25 mouse cellular contexts compared by ENCODE assay signal in the genomic region with DNA sequence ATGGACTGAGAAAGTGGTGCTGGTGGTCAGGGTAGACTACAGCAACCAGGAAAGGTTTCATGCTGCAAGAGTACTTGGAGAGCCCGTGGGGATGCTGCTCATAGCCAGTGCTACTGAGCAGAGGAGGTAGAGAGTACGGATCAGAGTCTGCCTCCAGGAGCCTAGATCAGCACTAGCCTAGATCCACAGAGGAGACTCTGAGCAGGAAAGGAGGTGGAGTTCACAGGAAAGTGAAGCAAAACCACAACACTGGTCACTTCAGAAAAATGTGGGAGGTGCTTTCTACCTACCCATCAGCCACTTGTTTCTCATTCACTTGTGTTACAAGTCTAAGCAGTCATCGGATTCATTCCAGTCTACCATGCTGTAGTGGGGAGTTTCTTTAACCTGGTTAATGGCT. TPM values are rescaled to one million over a fixed set of nuclear protein-coding genes. Genes with fewer than 3 reads are reported as not detected.
DNase-seq lines count a peak whose midpoint lies in the region; ATAC-seq and TF ChIP-seq lines count a peak whose summit lies in the region.
"Had no signal": no experiment of that assay in that cellular context is flagged by ENCODE, and none has a peak within 500 bp of the region (broad histone marks: within the 10 kb centered on the region; RNA-seq: fewer than 3 reads in every experiment).

No protein-coding gene starts in this region.

- no peak for TF ChIP-seq CTCF in testis, adult 2 months (IDR thresholded peaks at IDR 0.05; ENCODE audit: control insufficient read depth, insufficient read depth, insufficient replicate concordance, low read depth, low read length)

- H3K27me3 ChIP-seq in testis, adult 2 months (ENCODE audit: control insufficient read depth, insufficient read depth, low read length): no peaks in the 10 kb centered on the region
- no peaks in the 10 kb centered on the region for H3K27me3 ChIP-seq in erythroblast, embryonic 14.5 days (ENCODE audit: control insufficient read depth)
- no peaks in the 10 kb centered on the region for H3K27me3 ChIP-seq in liver, embryonic 15.5 days
- H3K27me3 ChIP-seq: CH12.LX; heart, embryonic 15.5 days; intestine, embryonic 15.5 days; stomach, embryonic 15.5 days had no signal

- ATAC-seq in liver, embryonic 15.5 days (ENCODE audit: insufficient read depth): no peak
- ATAC-seq: activated CD4-positive, CD25-positive, alpha-beta regulatory T cell, adult 4 months; forebrain, embryonic 16.5 days; hindbrain, embryonic 16.5 days; intestine, embryonic 15.5 days; midbrain, embryonic 16.5 days had no signal

- no peaks in the 10 kb centered on the region for H3K36me3 ChIP-seq in testis, adult 2 months (ENCODE audit: control insufficient read depth, insufficient read depth, low read length)
- no peaks in the 10 kb centered on the region for H3K36me3 ChIP-seq in erythroblast, embryonic 14.5 days (ENCODE audit: control insufficient read depth)
- H3K36me3 ChIP-seq in liver, embryonic 15.5 days (replicated peaks): no peaks in the 10 kb centered on the region
- H3K36me3 ChIP-seq: heart, embryonic 10.5 days; heart, embryonic 15.5 days; intestine, embryonic 15.5 days; midbrain, embryonic 10.5 days; stomach, embryonic 15.5 days had no signal

- no peak for DNase-seq in testis, postnatal 14 days (ENCODE audit: low spot score)
- DNase-seq in cerebellum, postnatal 10 days: no peak
- DNase-seq in kidney, adult 11 months: no peak
- DNase-seq in layer of hippocampus, adult 9-10 months (ENCODE audit: low spot score): no peak
- DNase-seq: cerebellum, adult 8-10 months; cerebellum, postnatal 36 days; kidney, postnatal 25 days; lung, embryonic 14.5 days; lung, postnatal 14 days; right cerebral cortex, postnatal 25 days; thymus, adult 18-20 months; thymus, postnatal 25 days had no signal

- 71% methylated on average over 3 of the region's 3 CpGs for WGBS in liver, embryonic 15.5 days (ENCODE audit: insufficient replicate concordance)

- no peak overlapping the region for H3K4me3 ChIP-seq in testis, adult 2 months (ENCODE audit: control insufficient read depth, low read depth, low read length)
- peak overlapping the region; percentile 3 for H3K4me3 ChIP-seq in erythroblast, embryonic 14.5 days (replicated peaks)
- no peak overlapping the region for H3K4me3 ChIP-seq in liver, embryonic 15.5 days (replicated peaks)
- H3K4me3 ChIP-seq: heart, embryonic 10.5 days; heart, embryonic 15.5 days; intestine, embryonic 15.5 days; midbrain, embryonic 10.5 days; stomach, embryonic 15.5 days had no signal

- H3K9me3 ChIP-seq in erythroblast, embryonic 14.5 days (ENCODE audit: control insufficient read depth, low read length): no peaks in the 10 kb centered on the region
- H3K9me3 ChIP-seq in liver, embryonic 15.5 days (replicated peaks): no peaks in the 10 kb centered on the region
- H3K9me3 ChIP-seq: heart, embryonic 10.5 days; heart, embryonic 15.5 days; intestine, embryonic 15.5 days; midbrain, embryonic 10.5 days; stomach, embryonic 15.5 days had no signal

- peak overlapping the region; percentile 62 for H3K4me2 ChIP-seq in liver, embryonic 15.5 days
- H3K4me2 ChIP-seq: heart, embryonic 15.5 days; intestine, embryonic 15.5 days; lung, embryonic 14.5 days; stomach, embryonic 15.5 days had no signal

- TF ChIP-seq POLR2A in testis, adult 2 months (IDR thresholded peaks at IDR 0.05; ENCODE audit: control insufficient read depth, low read depth, low read length): no peak

- H3K9ac ChIP-seq in liver, embryonic 15.5 days: no peak overlapping the region
- H3K9ac ChIP-seq: heart, embryonic 15.5 days; intestine, embryonic 15.5 days; lung, embryonic 14.5 days; stomach, embryonic 15.5 days had no signal

- H3K4me1 ChIP-seq in testis, adult 2 months (ENCODE audit: control insufficient read depth, insufficient read depth, low read length): peaks cover 2% of the 10 kb centered on the region; the same call in 1 of the 2 replicates
- peaks cover 42% of the 10 kb centered on the region for H3K4me1 ChIP-seq in erythroblast, embryonic 14.5 days (ENCODE audit: control insufficient read depth)
- peaks cover 31% of the 10 kb centered on the region for H3K4me1 ChIP-seq in liver, embryonic 15.5 days (replicated peaks)
- H3K4me1 ChIP-seq: heart, embryonic 10.5 days; heart, embryonic 15.5 days; intestine, embryonic 15.5 days; midbrain, embryonic 10.5 days; stomach, embryonic 15.5 days had no signal

- H3K27ac ChIP-seq in testis, adult 2 months (ENCODE audit: control insufficient read depth, insufficient read depth, low read depth, low read length): peak overlapping the region; percentile 1; the same call in 1 of the 2 replicates
- H3K27ac ChIP-seq in liver, embryonic 15.5 days (replicated peaks): peak overlapping the region; percentile 88
- H3K27ac ChIP-seq: heart, embryonic 10.5 days; heart, embryonic 15.5 days; intestine, embryonic 15.5 days; midbrain, embryonic 10.5 days; stomach, embryonic 15.5 days had no signal

RNA-seq across cellular contexts. Expression of a gene that starts 40.8 kb away (rescaled TPM):
- 322 and 441 TPM in 2 replicates for polyA plus RNA-seq in testis, adult 2 months (2012; rRNA removed)
- polyA plus RNA-seq in erythroblast, embryonic 14.5 days (2012): 3.9 and 4.5 TPM in 2 replicates
- 33.7 and 33.8 TPM in 2 replicates for polyA plus RNA-seq in liver, embryonic 15.5 days (2015; fragmentation: Nextera tagmentation; extraction: Ambion mirVana)
